Mouse (Mus musculus): ENCODE measurements around the gene Farp2. TPM values are rescaled to one million over a fixed set of nuclear protein-coding genes. Genes with fewer than 3 reads are reported as not detected.

The Farp2 gene
- polyA plus RNA-seq, 1 experiment from 2014 or later = 4.6 TPM

DNA sequence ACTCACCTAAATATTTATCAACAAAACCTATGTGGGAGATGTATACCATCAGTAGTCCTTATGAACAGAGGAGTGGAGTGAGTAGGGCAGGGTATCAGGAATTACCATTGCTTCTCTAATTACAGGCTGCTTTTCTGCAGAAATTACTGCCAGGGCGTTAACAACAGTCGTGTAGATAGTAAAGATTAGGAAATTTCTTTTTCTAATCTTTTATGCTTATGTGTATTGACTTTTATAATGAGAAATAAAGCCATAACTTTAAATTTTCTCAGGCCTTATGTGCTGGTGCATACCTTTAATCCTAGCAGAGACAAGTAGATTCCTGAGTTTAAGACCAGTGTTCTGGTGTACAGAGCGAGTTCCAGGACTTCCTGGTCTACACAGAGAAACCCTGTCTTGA is 52.9 kb downstream of the Farp2 start:
- Histone ChIP-seq H3K27ac (no peak overlapping the region), H3K4me2 (replicated peaks) (no peak overlapping the region), H3K9me3 (no peaks in the 10 kb centered on the region), H3K4me3 (replicated peaks) (no peak overlapping the region), H3K27me3 (no peaks in the 10 kb centered on the region), H3K36me3 (0 out of 2 replicates have a peak, but pooled peaks cover 2% of the 10 kb centered on the region), H3K9ac (replicated peaks) (no peak overlapping the region), H3K4me1 (replicated peaks) (no peaks in the 10 kb centered on the region)
- 90% methylated on average over 3 of the region's 3 CpGs for WGBS
- no peak for ATAC-seq

DNA sequence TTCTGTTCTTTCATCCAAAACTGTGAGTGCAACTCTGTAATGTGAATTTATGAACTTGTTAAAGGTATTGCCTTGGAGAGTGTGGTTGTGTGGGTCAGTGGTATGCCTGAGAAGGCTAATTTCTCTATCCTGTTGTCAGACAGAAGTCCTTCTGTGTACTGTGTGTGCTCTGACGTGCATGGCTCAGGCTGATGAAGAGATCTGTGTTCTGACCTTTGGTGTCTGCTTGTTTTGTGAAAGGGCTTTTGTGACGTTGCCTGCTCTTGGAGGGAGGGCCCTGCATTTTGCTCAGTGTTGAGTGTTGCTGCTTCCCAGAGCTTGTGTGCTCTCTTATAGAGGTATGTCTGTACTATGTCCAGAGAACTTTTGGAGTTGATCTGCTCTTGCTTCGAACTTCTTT is 55.1 kb downstream of the Farp2 start:
- no peak overlapping the region for H3K4me2 ChIP-seq (replicated peaks)
- no peaks in the 10 kb centered on the region for H3K4me1 ChIP-seq (replicated peaks)
- 0 out of 2 replicates have a peak, but pooled peaks cover 14% of the 10 kb centered on the region for H3K36me3 ChIP-seq
- no peak overlapping the region for H3K27ac ChIP-seq
- H3K27me3 ChIP-seq = no peaks in the 10 kb centered on the region
- WGBS = 54% methylated on average over 3 of the region's 3 CpGs
- ATAC-seq = no peak
- no peaks in the 10 kb centered on the region for H3K9me3 ChIP-seq
- no peak overlapping the region for H3K9ac ChIP-seq (replicated peaks)
- H3K4me3 ChIP-seq (replicated peaks) = no peak overlapping the region

DNA sequence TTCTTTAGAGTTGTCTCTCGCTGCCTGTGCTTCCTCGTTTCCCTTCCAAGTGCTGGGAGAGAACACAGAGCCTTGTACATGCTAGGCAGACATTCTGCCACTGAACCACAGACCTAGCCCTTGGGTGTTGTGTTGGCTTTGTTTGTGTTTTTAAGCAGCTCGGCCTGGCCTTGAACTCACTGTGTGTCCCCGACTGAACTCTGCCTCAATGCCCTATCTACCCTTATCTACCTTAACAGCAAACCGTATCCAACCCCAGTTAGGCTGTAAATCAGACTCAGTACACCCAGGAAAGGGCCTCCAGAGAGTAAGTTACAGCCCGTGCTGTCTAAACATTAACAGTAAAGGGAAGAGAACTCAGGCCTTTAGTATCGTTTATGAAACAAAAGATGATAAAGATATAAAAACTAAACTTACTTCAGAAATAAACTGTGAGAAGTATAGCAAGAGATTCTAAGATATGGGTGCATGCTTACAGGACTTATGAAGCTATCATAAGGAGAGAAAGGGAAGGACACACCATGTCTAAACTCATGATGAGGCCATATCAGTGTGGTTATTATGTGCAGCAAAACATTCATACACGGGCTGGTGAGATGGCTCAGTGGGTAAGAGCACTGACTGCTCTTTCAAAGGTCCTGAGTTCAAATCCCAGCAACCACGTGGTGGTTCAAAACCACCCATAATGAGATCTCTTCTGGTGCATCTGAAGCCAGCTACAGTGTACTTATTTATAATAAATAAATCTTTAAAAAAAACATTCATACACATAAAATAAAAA is 56.0 kb downstream of the Farp2 start:
- Histone ChIP-seq H3K36me3 (0 out of 2 replicates have a peak, but pooled peaks cover 14% of the 10 kb centered on the region), H3K27me3 (no peaks in the 10 kb centered on the region), H3K4me1 (replicated peaks) (no peaks in the 10 kb centered on the region), H3K4me3 (replicated peaks) (no peak overlapping the region), H3K4me2 (replicated peaks) (no peak overlapping the region), H3K27ac (no peak overlapping the region), H3K9me3 (no peaks in the 10 kb centered on the region), H3K9ac (replicated peaks) (no peak overlapping the region)
- ATAC-seq = no peak
- 88% methylated on average over 9 of the region's 9 CpGs for WGBS

DNA sequence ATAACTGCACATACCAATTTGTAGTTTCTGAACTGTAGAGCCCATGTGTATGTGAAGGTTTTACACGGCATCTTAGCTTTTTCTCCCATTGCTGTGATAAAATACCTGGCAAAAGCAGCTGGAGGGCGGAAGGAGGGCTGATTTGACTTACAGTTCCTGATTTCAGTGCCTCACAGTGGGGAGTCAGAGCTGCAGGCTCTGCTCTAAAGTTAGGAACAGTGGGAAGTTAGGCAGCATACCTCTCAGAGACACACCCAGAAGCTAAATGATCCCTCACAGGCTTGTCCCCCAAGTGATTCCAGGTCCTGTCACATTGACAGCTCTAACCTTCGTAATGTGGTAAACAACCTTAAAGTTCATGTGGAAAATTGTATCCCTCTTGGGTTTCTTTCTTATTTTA is 65.2 kb downstream of the Farp2 start:
- Histone ChIP-seq H3K4me2 (replicated peaks) (no peak overlapping the region), H3K9me3 (no peaks in the 10 kb centered on the region), H3K36me3 (peaks cover 10% of the 10 kb centered on the region), H3K27ac (no peak overlapping the region), H3K4me1 (replicated peaks) (no peaks in the 10 kb centered on the region), H3K9ac (replicated peaks) (no peak overlapping the region), H3K27me3 (no peaks in the 10 kb centered on the region), H3K4me3 (replicated peaks) (no peak overlapping the region)
- no peak for ATAC-seq
- WGBS = 86% methylated on average over 3 of the region's 3 CpGs

DNA sequence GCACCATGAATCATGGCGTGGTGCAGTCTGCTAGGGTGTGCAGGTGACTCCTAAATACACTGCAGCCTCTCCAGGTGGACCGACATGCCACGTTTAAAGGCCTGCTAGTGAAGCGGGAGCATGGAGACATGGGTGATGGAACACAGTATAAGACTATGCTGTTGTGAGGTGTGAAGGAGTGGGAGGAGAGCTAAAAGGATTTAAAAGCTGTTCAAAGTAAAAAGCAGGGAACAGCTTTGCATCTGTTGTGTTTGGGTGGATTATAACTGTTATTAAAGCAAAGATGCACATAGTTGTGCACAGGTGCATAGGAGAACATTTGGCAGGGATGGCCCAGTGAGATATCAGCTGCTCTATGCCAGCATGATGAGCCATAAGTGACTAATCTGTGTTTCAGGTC is 66.0 kb downstream of the Farp2 start:
- peaks cover 10% of the 10 kb centered on the region for H3K36me3 ChIP-seq
- ATAC-seq = no peak

DNA sequence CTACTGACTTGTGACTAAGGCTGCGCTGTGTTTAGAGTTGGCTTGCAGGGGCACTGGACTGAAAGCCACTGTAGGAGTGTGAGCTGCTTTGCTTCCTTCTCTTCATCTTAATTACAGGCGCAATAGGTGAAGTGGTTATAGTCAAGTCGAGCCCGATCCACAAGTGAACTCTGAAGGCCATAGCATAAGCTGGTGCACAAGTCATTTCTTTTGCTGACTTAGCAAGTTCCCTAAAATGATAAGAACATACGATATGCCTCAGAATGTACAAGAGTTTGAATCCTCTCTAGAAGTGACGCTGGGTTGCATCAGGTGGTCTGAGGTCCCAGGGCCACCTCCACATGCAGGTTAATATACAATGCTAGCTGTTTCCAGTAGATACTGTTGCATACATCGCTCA is 69.7 kb downstream of the Farp2 start:
- 93% methylated on average over 7 of the region's 7 CpGs for WGBS
- no peak overlapping the region for H3K4me2 ChIP-seq (replicated peaks)
- peaks cover 10% of the 10 kb centered on the region for H3K36me3 ChIP-seq

More for the DNA sequence above, 66.0 kb downstream of the Farp2 start:
- Histone ChIP-seq H3K9me3 (no peaks in the 10 kb centered on the region), H3K27ac (no peak overlapping the region), H3K4me3 (replicated peaks) (no peak overlapping the region), H3K27me3 (no peaks in the 10 kb centered on the region), H3K9ac (replicated peaks) (no peak overlapping the region), H3K4me2 (replicated peaks) (no peak overlapping the region), H3K4me1 (replicated peaks) (no peaks in the 10 kb centered on the region)
- WGBS = 85% methylated on average over 4 of the region's 4 CpGs

DNA sequence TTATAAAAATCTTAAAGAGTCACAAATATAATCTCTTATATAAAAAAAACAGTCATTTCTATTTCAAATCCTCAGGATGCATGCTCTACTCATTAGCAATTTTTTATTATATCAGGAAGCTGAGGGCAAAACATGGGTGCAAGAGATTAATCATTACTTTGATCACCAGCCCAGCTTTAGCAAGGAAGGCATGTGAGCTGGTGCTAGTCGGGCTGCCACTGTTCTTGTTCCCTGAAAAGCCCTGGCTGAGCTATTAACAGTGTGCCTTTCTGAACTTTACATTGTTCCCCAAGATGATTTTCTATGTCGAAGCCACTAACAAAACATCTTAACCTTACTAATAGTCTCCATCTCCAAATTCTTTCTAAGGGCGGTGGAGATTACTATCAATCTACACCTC is 76.5 kb downstream of the Farp2 start:
- no peak overlapping the region for H3K4me2 ChIP-seq (replicated peaks)
- H3K27ac ChIP-seq = no peak overlapping the region
- H3K27me3 ChIP-seq = no peaks in the 10 kb centered on the region
- no peaks in the 10 kb centered on the region for H3K4me1 ChIP-seq (replicated peaks)
- WGBS = 81% methylated on average over 3 of the region's 3 CpGs
- H3K4me3 ChIP-seq (replicated peaks) = no peak overlapping the region
- no peaks in the 10 kb centered on the region for H3K36me3 ChIP-seq
- peaks cover under 1% of the 10 kb centered on the region; the same call in 1 of the 2 replicates for H3K9me3 ChIP-seq
- H3K9ac ChIP-seq (replicated peaks) = no peak overlapping the region
- ATAC-seq = no peak

More for the DNA sequence above, 69.7 kb downstream of the Farp2 start:
- no peak overlapping the region for H3K27ac ChIP-seq
- H3K4me3 ChIP-seq (replicated peaks) = no peak overlapping the region
- no peak overlapping the region for H3K9ac ChIP-seq (replicated peaks)
- H3K9me3 ChIP-seq = no peaks in the 10 kb centered on the region
- no peak for ATAC-seq
- no peaks in the 10 kb centered on the region for H3K27me3 ChIP-seq
- H3K4me1 ChIP-seq (replicated peaks) = no peaks in the 10 kb centered on the region

DNA sequence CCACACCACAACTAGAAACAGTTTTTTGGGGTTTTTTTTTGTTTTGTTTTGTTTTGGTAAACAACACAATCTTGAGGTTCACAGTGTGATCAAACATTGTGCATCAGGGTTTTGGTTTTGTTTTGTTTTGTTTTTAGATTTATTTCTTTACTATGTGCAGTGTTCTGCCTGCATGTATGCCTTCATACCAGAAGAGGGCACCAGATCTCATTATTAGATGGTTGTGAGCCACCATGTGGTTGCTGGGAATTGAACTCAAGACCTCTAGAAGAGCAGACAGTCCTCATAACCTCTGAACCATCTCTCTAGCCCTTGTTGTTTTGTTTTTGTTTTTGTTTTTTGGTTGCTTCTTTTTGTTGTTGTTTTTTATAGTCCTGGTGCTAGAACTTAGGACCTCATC is 82.1 kb downstream of the Farp2 start:
- no peaks in the 10 kb centered on the region for H3K36me3 ChIP-seq
- no peak overlapping the region for H3K4me3 ChIP-seq (replicated peaks)
- no peaks in the 10 kb centered on the region for H3K27me3 ChIP-seq
- H3K4me1 ChIP-seq (replicated peaks) = no peaks in the 10 kb centered on the region
- no peak overlapping the region for H3K4me2 ChIP-seq (replicated peaks)
- H3K9me3 ChIP-seq = peaks cover 5% of the 10 kb centered on the region; the same call in 1 of the 2 replicates
- no peak overlapping the region for H3K27ac ChIP-seq
- H3K9ac ChIP-seq (replicated peaks) = no peak overlapping the region
- ATAC-seq = no peak

DNA sequence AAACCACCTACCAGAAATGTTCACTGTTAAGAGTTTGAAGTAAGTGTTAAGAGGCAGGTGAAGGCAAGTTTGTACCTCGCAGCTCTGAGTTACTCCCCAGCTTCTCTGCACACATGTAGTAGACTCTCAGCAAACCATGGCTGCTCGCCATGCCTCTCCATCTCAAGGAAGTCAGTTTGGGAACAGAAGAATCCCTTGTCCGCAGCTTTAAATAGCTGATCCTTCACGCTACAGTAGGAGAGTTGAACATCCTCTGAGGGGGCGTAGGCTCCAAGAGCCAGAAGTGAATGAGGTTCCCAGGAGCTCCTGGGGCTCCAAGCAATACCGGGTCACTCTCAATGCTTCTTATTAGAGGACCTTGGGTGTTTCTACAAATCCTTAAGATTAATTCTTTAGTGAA is 84.0 kb downstream of the Farp2 start:
- Histone ChIP-seq H3K9ac (replicated peaks) (no peak overlapping the region), H3K9me3 (peaks cover 5% of the 10 kb centered on the region; the same call in 1 of the 2 replicates), H3K36me3 (no peaks in the 10 kb centered on the region), H3K4me1 (replicated peaks) (no peaks in the 10 kb centered on the region), H3K27me3 (no peaks in the 10 kb centered on the region), H3K4me3 (replicated peaks) (no peak overlapping the region), H3K4me2 (replicated peaks) (no peak overlapping the region), H3K27ac (no peak overlapping the region)
- WGBS = 72% methylated on average over 6 of the region's 6 CpGs
- ATAC-seq = no peak

DNA sequence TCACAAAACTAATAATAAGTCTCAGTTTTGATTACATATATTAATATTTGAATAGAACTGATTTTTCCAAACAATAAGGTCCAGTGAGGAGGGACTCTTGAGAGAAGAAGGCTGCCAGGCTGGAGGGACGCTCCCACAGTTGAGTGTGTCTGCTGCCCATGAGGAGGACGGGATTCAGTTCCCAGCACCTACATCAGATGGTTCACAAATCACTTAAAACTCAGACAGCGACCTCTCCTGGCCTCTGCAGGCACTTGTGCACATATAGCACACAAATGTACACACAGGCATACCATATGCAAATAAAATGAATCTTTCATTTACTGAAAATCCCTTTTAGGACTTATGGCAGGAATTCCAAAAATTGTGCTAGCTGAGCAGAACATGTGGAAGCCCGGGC is 91.0 kb downstream of the Farp2 start:
- Histone ChIP-seq H3K27me3 (no peaks in the 10 kb centered on the region), H3K4me3 (replicated peaks) (no peak overlapping the region), H3K36me3 (no peaks in the 10 kb centered on the region), H3K4me2 (replicated peaks) (no peak overlapping the region), H3K9ac (replicated peaks) (no peak overlapping the region), H3K4me1 (replicated peaks) (no peaks in the 10 kb centered on the region), H3K9me3 (no peaks in the 10 kb centered on the region), H3K27ac (no peak overlapping the region)
- WGBS = 81% methylated on average over 4 of the region's 4 CpGs
- no peak for ATAC-seq

DNA sequence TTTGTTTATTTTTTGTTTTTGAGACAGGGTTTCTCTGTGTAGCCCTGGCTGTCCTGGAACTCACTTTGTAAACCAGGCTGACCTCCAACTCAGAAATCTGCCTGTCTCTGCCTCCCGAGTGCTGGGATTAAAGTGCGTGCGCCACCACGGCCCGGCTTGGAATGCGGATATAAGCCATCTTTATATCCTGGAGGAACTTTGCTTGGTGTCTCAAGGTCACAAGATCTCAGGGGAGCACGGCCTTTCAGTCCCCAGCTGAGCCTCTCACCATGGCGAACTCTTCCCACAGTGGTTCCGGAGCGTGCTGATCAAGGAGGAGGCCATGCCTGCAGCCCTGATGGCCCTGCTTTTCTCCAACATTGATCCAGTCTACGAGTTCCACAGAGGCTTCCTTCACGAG is 92.0 kb downstream of the Farp2 start:
- Histone ChIP-seq H3K4me1 (replicated peaks) (no peaks in the 10 kb centered on the region), H3K27me3 (no peaks in the 10 kb centered on the region), H3K4me3 (replicated peaks) (no peak overlapping the region), H3K36me3 (no peaks in the 10 kb centered on the region), H3K9me3 (no peaks in the 10 kb centered on the region), H3K4me2 (replicated peaks) (no peak overlapping the region), H3K9ac (replicated peaks) (no peak overlapping the region), H3K27ac (no peak overlapping the region)
- no peak for ATAC-seq
- WGBS = 94% methylated on average over 12 of the region's 12 CpGs

DNA sequence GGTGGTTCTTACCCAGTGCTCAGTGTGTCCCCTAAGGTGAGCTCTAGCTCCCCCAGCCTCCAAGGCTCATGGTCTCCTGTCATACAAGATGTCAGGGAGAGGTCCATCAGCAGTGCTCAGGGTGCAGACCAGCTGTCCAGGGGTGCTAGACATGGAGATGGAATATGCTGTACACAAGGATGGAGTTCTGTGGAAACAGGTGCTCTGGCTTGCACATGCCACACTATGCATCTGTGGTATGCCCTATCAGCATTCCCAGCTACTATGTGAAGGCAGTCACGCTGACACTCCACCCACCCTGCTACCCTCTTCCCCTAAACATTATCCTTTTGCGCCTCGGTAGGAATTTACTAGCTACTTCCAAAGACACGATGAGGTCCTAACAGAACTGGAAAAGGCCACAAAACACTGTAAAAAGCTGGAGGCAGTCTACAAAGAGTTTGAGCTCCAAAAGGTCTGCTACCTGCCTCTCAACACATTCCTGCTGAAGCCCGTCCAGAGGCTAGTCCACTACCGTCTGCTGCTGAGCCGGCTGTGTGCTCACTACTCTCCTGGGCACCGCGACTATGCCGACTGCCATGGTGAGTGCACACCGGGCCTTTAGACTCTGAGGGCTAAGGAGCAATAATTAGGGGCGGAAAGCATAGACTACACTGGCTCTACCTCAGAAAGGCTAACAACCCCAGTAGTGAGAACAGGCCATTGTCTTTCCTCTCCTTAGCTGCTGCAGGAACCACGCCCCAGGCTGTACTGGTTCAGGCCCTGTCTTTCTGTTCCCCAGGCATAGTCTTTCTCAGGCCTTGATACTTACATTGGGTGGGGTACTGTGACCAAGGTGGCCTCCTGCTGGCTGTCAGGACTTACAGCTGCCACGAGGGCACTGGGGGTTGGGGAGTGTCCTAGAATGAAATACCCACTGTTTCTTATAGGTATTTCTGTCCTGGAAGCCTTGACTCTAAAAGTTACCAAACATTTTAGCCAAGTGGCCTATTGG is 95.5 kb downstream of the Farp2 start:
- H3K4me3 ChIP-seq (replicated peaks) = no peak overlapping the region
- no peaks in the 10 kb centered on the region for H3K4me1 ChIP-seq (replicated peaks)
- H3K27me3 ChIP-seq = no peaks in the 10 kb centered on the region
- H3K27ac ChIP-seq = no peak overlapping the region
- WGBS = 84% methylated on average over 14 of the region's 14 CpGs
- H3K9ac ChIP-seq (replicated peaks) = no peak overlapping the region
- H3K9me3 ChIP-seq = no peaks in the 10 kb centered on the region
- no peak for ATAC-seq
- no peak overlapping the region for H3K4me2 ChIP-seq (replicated peaks)
- H3K36me3 ChIP-seq = no peaks in the 10 kb centered on the region
